Mouse (Mus musculus) cerebellum, adult 2 months (tissue): Measurements from ENCODE around the gene Mtss1l.

Source experiments
- CTCF ChIP-seq: fragments of 200-500 bp; IDR thresholded peaks from 2 replicates; pipeline ENCODE4 v1.5.1; 2011; ENCODE audit warnings: low read depth, mild to moderate bottlenecking, control low read depth, low read length, moderate library complexity, borderline replicate concordance; ENCODE audit not compliant: insufficient read depth
- POLR2A ChIP-seq: fragments of 200-500 bp; IDR thresholded peaks from 2 replicates; pipeline ENCODE4 v1.6.1; 2011; ENCODE audit warnings: low read length, control low read depth, borderline replicate concordance; ENCODE audit not compliant: insufficient read depth

DNA sequence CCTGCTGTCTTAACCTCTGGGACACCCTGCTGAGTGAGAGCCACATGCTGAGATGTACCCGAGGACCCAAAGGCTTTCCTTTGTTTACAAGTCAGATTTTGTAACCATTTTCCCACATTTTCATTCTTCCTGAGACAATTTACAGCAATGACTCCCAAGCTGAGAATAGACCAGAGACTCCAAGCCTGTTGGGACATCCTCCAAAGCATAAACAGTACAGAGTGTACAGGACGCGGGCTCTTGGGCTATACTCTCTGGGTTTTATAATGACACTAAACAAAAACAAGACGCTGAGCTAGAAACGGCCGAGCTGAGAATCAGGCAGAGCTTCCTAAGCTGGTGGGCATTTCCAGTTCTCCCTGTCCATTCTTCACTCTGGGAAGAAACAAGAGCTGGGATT, 53.4 kb downstream of the Mtss1l start:
- TF ChIP-seq CTCF (no peak), POLR2A (no peak)
